Mouse (Mus musculus): ENCODE measurements around the gene Stxbp1.

- TF ChIP-seq POLR2A (IDR thresholded peaks at IDR 0.05; ENCODE audit: borderline replicate concordance, insufficient read depth, low read length) (no peak), CTCF (IDR thresholded peaks at IDR 0.05; ENCODE audit: borderline replicate concordance, insufficient read depth, low read depth, low read length) (no peak)
These were observed 28.1 kb upstream of the Stxbp1 start for GRCm38 (mm10) chr2:32874951-32875674.

Measured in cerebellum, adult 2 months (tissue).